Mouse (Mus musculus) embryo, embryonic 10 days (tissue): ENCODE measurements around the gene Pced1b.

ENCODE experiments used
- DNase-seq: peaks from one replicate; pipeline ENCODE4 v3.0.0-alpha.2; 2015; ENCODE audit warnings: low spot score

The Pced1b gene

DNA sequence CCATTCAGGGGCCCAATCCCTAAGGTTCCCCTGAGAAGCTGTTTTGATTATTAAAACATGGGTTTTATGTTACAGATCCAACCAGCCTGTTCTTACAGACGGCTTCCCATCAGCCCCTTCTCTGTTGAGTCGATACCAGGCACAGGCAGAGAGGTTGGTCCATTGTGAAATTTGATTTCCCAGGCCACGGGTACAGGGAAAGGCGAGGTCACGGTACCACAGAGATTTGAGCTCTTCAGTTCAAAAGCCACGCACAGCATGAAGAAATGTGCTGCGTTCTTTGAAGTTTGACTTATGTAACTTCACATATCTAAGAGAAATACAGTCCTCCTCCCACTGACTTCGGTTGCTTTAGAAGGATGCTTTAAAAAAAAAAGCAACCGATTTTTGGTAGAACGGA, 39.8 kb downstream of the Pced1b start:
- no peak for DNase-seq

- DNase-seq = no peak
These were observed 40.7 kb downstream of the Pced1b start for GRCm38 (mm10) chr15:97287436-97288143.

DNA sequence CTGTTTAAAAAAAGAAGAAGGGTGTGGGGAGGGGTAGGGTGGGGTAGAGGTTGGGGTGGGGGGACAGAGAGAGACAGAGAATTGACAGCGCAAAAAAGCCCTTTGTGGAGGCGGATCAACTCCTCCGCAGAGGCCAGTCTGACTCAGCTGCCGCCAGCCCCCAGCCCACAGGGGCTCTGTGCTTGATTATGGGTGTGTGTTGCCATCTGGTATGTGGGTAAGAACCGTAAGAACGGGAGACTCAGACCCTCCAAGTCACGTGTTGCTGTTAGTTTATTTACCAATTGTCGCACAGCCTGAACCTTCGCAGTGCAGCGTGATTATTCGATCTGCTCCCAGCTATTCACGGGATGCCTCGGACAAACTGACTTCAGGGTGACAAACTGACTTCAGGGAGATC, 41.8 kb downstream of the Pced1b start:
- no peak for DNase-seq

DNA sequence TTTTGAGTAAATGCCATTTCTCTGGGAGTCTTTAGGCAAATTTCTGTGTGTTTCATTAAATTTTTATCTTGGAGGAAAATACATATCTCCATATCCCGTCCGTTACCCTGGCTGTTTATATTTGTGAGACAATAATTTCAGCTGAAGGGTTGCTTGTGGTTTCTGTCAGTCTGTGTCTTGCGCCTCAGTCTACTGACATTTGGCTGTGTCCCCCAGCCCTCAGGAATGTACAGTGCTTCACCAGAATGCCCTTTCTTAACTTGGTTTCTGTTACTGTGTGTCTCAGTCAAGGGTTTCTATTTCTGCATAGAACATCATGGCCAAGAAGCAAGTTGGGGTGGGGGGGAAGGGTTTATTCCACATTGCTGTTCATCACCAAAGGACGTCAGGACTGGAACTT, 42.3 kb downstream of the Pced1b start:
- DNase-seq = no peak

- no peak for DNase-seq
These were observed 43.4 kb downstream of the Pced1b start for GRCm38 (mm10) chr15:97290351-97290750.

GRCm38 (mm10) chr15:97291291-97292050, 44.6 kb downstream of the Pced1b start:
- DNase-seq = peak; percentile 32

GRCm38 (mm10) chr15:97307935-97308334, 61.0 kb downstream of the Pced1b start:
- no peak for DNase-seq

DNA sequence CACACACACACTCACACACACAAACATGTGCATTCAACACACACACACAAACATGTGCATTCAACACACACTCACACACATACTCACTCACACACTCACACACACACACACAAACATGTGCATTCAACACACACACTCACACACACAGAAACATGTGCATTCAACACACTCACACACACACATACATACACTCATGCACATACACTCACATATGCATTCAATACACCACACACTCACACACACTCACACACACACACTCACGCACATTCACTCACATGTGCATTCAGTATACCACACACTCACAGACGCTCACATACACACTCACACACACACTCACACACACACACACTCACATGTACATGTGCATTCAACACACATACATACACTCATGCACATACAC, 62.6 kb downstream of the Pced1b start:
- no peak for DNase-seq

DNA sequence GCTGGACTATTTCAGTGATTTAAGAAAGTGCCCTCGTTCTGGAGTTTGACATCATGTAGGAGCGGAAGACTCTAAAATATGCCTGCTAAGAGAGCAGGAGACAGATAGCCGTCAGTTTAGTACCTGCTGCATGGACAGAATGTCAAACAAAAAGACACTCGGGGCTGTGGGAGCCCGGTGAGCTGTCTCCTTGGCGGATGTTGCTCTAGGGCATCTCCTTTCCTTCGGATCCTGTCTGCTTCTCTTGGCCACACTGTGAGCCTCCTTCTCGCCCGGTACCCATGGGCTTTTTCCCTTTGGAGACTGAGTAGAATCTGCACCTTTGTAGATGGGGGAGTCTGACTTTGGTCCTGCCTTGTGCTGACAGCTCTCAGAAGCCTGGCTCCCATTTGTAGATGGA, 63.3 kb downstream of the Pced1b start:
- no peak for DNase-seq

GRCm38 (mm10) chr15:97311211-97311610, 64.3 kb downstream of the Pced1b start:
- DNase-seq = no peak

- no peak for DNase-seq
These were observed 65.0 kb downstream of the Pced1b start for GRCm38 (mm10) chr15:97311937-97312336.

DNA sequence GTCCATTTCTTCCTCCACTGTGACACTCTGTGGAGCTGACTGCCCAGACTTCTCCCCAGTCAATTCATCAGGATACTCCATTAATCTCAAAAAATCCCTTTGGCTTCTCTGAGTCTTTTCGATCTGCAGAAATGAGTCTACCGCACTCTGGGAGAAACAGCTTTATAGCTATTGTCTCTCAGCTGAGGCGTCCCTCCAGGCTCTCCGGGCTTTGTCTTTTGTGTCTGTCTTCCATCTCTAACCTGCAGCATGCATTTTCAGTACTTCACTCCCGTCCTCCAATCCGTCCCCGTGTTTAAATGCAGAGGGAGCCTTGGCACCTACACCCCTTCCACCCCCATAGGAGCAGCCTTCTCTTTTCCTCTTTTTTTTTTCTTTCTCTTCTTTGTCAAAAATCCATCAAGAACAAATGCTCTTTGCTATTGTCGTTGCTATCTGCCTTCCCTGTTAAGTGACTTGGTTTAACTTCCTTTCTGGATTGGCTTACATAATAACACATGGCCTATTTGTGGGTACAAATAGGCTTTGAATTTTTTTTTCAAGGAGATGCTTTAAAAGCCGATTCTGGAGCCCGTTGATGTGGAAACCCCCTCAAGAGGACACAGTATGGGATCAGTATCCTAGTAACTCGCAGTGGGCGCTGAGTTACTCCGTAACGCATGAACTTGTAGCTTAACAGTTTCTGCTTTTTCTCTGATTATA, 68.0 kb downstream of the Pced1b start:
- no peak for DNase-seq

GRCm38 (mm10) chr15:97315422-97315757, 68.5 kb downstream of the Pced1b start:
- DNase-seq = no peak

- DNase-seq = no peak
These were observed 71.6 kb downstream of the Pced1b start for GRCm38 (mm10) chr15:97318365-97319001.

DNA sequence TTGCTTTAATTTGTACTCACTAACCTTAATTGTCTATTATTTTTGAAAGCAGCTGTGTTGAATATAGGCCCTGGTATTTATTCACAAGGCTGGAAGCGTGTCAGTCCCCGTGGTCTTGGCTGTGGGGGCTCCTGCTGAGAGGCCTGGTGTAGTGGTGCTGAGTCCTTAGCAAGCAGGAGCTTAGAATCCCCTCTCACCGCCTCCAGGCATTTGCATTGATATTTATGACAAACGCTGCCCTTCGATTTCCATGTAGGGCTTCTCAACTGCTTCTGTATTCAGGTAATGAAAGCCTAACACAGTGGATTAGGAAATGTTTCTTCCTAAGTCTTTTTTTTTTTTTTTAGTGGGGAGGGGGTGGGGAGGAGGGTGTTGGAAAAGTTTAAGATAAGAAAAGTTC, 75.9 kb downstream of the Pced1b start:
- DNase-seq = no peak

GRCm38 (mm10) chr15:97323466-97323865, 76.6 kb downstream of the Pced1b start:
- DNase-seq = no peak

DNA sequence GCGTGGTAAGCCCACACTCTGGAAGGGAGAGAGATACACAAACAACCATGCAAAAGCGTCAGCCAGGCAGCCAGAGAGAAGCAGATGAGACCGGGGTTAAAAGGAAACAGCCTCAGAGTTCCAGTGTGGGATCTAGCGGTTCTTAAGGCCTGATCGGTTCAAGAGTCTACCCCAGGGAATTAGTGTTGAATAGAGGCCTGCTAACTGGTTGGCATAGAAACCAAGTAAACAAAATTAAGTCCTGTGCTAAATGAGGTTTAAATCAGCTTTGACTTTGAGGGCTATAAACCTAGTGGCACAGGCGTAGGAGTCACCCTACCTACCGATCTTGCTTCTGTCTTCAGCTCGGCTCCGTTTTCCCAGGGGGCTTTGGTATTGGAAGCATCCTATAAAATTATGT, 77.4 kb downstream of the Pced1b start:
- no peak for DNase-seq

DNA sequence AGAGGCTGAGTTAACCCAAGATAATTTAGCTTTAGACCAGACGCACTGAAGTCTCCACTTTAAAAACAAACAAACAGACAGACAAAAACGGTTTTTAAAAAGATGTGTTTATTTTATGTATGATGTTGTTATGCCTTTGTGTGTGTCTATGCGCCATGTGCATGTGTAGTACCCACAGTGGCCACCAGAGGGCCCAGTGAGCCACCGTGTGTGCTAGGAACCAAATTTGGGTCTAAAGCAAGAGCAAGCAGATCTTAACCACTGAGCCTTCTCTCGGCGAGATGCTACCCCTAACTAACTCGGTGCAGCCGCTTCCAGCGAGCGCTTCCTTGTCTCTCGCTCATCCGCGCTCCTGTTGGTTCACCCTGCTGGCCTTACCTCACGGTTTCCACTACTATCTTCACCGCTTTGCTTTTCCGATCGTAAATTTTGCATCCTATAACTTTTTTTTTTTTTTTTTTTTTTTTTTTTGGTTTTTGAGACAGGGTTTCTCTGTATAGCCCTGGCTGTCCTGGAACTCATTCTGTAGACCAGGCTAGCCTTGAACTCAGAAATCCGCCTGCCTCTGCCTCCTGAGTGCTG, 80.7 kb downstream of the Pced1b start:
- peak; percentile 43 for DNase-seq

GRCm38 (mm10) chr15:97332582-97332981, 85.7 kb downstream of the Pced1b start:
- DNase-seq = no peak

GRCm38 (mm10) chr15:97337636-97338352, 90.9 kb downstream of the Pced1b start:
- peak; percentile 28 for DNase-seq

DNA sequence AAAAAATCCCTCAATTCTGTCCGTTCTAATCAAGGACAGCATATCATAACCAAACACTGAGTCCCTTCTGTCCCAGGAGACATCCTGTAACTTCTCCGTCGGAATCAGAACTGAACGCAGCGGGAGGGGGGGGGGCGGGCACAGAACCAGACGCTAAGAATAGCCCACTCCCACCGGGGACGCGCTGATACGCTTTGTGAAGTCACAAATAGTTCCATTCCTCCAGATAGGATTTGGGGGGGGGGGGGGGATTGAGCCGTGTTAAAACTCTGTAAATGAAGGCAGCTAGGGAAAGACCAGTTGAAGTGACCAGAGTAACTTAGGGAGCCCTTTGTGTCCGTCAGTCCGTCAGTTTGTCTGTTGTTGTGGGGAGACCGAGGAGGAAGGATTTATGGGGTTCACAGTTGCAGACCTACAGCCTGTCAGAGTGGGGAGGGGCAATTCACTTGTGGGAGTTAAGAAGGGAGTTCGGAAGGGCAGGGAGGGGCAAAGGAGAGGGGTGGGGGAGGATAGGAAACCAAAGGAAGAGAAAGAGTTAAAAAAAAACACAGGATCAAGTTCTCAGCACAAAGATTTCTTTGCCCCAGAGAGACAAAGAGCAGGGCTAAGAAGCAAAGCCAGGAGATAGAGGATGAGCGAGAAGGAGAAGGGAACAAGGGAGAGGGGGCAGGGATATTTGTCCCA, 91.6 kb downstream of the Pced1b start:
- no peak for DNase-seq
